Mouse (Mus musculus) fibroblast of lung, adult 2 months (primary cell): ENCODE data around the gene Trappc4.
"Not testable (repeated sequence)": the region's sequence is repeated elsewhere in the genome, so short reads cannot be mapped to it uniquely, and the experiment has no call there.

Experiments used
- DNase-seq: peaks from one replicate; pipeline ENCODE4 v3.0.0-alpha.2; 2011; ENCODE audit warnings: low read depth

Gene Trappc4

GRCm38 (mm10) chr9:44407752-44408097 is 325 bp upstream of the Trappc4 start:
- DNase-seq, result no peak

GRCm38 (mm10) chr9:44405011-44405410 is 2.4 kb downstream of the Trappc4 start:
- DNase-seq, result no peak

- no peak for DNase-seq
These were observed 6.3 kb downstream of the Trappc4 start for GRCm38 (mm10) chr9:44401081-44401480.

- no peak for DNase-seq
These were observed 7.6 kb downstream of the Trappc4 start for GRCm38 (mm10) chr9:44399795-44400114.

GRCm38 (mm10) chr9:44399114-44399794 is 8.1 kb downstream of the Trappc4 start:
- DNase-seq, result no peak

GRCm38 (mm10) chr9:44398551-44398950 is 8.8 kb downstream of the Trappc4 start:
- no peak for DNase-seq

- DNase-seq, result no peak
These were observed 9.3 kb downstream of the Trappc4 start for GRCm38 (mm10) chr9:44398087-44398486.

GRCm38 (mm10) chr9:44396684-44397411 is 10.6 kb downstream of the Trappc4 start, which contains the start of gene Slc37a4:
Gene Slc37a4 (plus strand): TSS chr9:44396852.
- DNase-seq, result peak; percentile 85

GRCm38 (mm10) chr9:44391466-44391865 is 15.9 kb downstream of the Trappc4 start:
- no peak for DNase-seq

- DNase-seq, result no peak
These were observed 18.1 kb downstream of the Trappc4 start for GRCm38 (mm10) chr9:44389273-44389672.

GRCm38 (mm10) chr9:44387221-44387620 is 20.2 kb downstream of the Trappc4 start:
- no peak for DNase-seq

GRCm38 (mm10) chr9:44384596-44384995 is 22.8 kb downstream of the Trappc4 start:
- DNase-seq, result no peak

GRCm38 (mm10) chr9:44379862-44380261 is 27.5 kb downstream of the Trappc4 start:
- no peak for DNase-seq

- peak; percentile 86 for DNase-seq
These were observed 28.2 kb downstream of the Trappc4 start, which contains the start of gene Hyou1 for GRCm38 (mm10) chr9:44379054-44379834. Gene Hyou1 (plus strand): TSS chr9:44379490.

GRCm38 (mm10) chr9:44378153-44378730 is 29.2 kb downstream of the Trappc4 start:
- DNase-seq, result no peak

- DNase-seq, result not testable (repeated sequence)
These were observed 30.1 kb downstream of the Trappc4 start for GRCm38 (mm10) chr9:44377335-44377734.

- no peak for DNase-seq
These were observed 31.3 kb downstream of the Trappc4 start for GRCm38 (mm10) chr9:44376141-44376540.

GRCm38 (mm10) chr9:44373386-44373785 is 34.0 kb downstream of the Trappc4 start:
- no peak for DNase-seq

- DNase-seq, result no peak
These were observed 42.9 kb downstream of the Trappc4 start for GRCm38 (mm10) chr9:44364480-44364879.

- not testable (repeated sequence) for DNase-seq
These were observed 45.5 kb downstream of the Trappc4 start for GRCm38 (mm10) chr9:44361931-44362330.

- peak; percentile 96 for DNase-seq
These were observed 46.0 kb downstream of the Trappc4 start, which contains the start of gene Vps11 for GRCm38 (mm10) chr9:44361190-44361917. Gene Vps11 (minus strand): TSS chr9:44361670.

- DNase-seq, result no peak
These were observed 50.2 kb downstream of the Trappc4 start for GRCm38 (mm10) chr9:44357207-44357606.
